Mouse (Mus musculus) stomach, embryonic 15.5 days (tissue): ENCODE data around the gene Atp6v1f. TPM values are rescaled to one million over a fixed set of nuclear protein-coding genes. Genes with fewer than 3 reads are reported as not detected.

ENCODE experiments used
- ATAC-seq: fragments of 200-750 bp; cut with Nextera tagmentation; 2 replicates; pipeline ENCODE4 v1.8.0; 2017; ENCODE audit warnings: low read depth, moderate number of reproducible peaks, moderate TSS enrichment; ENCODE audit not compliant: insufficient read depth, low FRiP score
- H3K27ac ChIP-seq: fragments of 300-500 bp; sonication (generic); 2 replicates; pipeline ENCODE4 v1.5.1; 2015; ENCODE audit warnings: mild to moderate bottlenecking, inconsistent platforms
- H3K27me3 ChIP-seq: fragments of 300-500 bp; sonication (generic); replicated peaks from 2 replicates; pipeline ENCODE4 v1.6.1; 2015; ENCODE audit warnings: inconsistent platforms
- H3K36me3 ChIP-seq: fragments of 300-500 bp; sonication (generic); 2 replicates; pipeline ENCODE4 v1.6.1; 2015; ENCODE audit warnings: inconsistent platforms
- H3K4me1 ChIP-seq: fragments of 300-500 bp; sonication (generic); 2 replicates; pipeline ENCODE4 v1.6.1; 2015; ENCODE audit warnings: inconsistent platforms
- H3K4me2 ChIP-seq: fragments of 300-500 bp; sonication (generic); 2 replicates; pipeline ENCODE4 v1.6.1; 2015; ENCODE audit warnings: mild to moderate bottlenecking, inconsistent platforms
- H3K4me3 ChIP-seq: fragments of 300-500 bp; sonication (generic); replicated peaks from 2 replicates; pipeline ENCODE4 v1.5.1; 2015; ENCODE audit warnings: inconsistent platforms
- H3K9ac ChIP-seq: fragments of 300-500 bp; sonication (generic); 2 replicates; pipeline ENCODE4 v1.6.1; 2015; ENCODE audit warnings: inconsistent platforms
- H3K9me3 ChIP-seq: fragments of 300-500 bp; sonication (generic); 2 replicates; pipeline ENCODE4 v1.6.1; 2016; ENCODE audit warnings: inconsistent platforms
- WGBS: fragments of 180-500 bp; shearing (Covaris S2); methylation state at CpG from one replicate; pipeline ENCODE4 v1.1.7; 2015; 5-methylcytosine and 5-hydroxymethylcytosine counted together
- polyA plus RNA-seq: library from polyadenylated mRNA; unstranded; fragments of >200 nt; fragmentation: Nextera tagmentation; extraction: Ambion mirVana; gene quantifications from 2 replicates; pipeline ENCODE4 v1.2.1, GENCODE M21; 2015

Gene Atp6v1f
- polyA plus RNA-seq = 244 and 256 TPM in 2 replicates

DNA sequence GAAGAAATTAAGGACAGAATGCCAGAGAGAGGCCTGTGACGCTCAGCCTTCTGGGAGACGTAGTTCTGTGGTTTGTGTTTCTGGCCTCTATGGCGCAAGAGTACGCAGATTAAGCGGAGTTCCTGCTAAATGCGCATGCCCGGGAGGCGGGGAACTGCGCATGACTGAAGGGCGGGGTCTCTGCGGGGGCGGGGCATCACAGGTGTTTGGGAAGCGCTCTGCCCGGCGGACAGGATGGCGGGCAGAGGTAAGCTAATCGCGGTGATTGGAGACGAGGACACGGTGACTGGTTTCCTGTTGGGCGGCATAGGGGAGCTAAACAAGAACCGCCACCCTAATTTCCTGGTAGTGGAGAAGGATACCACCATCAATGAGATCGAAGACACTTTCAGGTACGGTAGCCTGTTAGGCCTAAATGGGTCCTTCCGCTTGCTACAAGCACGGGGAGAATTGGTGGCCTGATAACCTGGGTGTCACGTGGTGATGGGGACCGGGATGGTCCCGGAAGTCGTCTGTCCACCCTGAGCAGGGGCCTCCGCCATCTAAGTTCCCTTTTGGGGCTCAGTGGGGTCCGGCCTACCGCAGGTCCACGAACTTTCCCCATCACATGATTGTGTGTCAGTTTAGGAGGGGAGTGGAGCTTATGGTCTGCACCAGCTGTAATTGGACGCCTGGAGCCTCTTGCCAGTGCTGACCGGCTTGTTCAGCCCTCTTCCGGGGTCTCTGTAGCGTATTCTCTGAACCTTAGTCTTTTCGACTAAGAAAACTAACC is at the start of gene Atp6v1f:
Gene Atp6v1f (plus strand): TSS at position 136 of the 772 bp plus-strand sequence.
- H3K9ac ChIP-seq = peak within 1 kb of the TSS; percentile 45
- peak within 1 kb of the TSS; percentile 74 for H3K4me2 ChIP-seq
- peak within 1 kb of the TSS; percentile 76 for H3K27ac ChIP-seq
- H3K4me3 ChIP-seq = peak within 1 kb of the TSS; percentile 76
- peaks cover 15% of the 10 kb centered on the region for H3K36me3 ChIP-seq
- under 1% methylated on average over 39 of the region's 39 CpGs for WGBS
- peaks cover 10% of the 10 kb centered on the region; the same call in 1 of the 2 replicates for H3K4me1 ChIP-seq
- peak; percentile 93 for ATAC-seq
- H3K27me3 ChIP-seq = no peaks in the 10 kb centered on the region
- H3K9me3 ChIP-seq = no peaks in the 10 kb centered on the region

DNA sequence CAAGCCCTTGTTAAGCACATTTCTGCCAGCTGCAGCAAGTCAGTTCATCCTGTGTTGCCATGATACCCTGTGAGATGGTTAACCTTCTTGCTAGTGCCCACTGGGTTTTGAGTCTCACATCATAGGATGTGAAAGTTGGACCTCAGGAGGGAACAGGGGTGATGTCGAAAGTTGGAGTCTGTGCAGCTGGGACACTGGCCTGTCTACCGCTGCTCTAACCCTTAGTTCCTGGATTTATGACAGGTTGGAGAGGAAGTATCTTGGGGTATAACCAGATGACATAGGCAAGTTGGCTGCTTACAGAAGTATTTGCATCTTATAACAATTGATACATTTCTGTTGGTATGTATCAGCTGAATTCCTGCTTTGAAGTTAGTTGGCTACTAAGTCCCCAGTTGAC is 46.9 kb upstream of the Atp6v1f start:
- no peaks in the 10 kb centered on the region for H3K4me1 ChIP-seq
- no peak overlapping the region for H3K27ac ChIP-seq
- H3K4me2 ChIP-seq = no peak overlapping the region
- H3K36me3 ChIP-seq = no peaks in the 10 kb centered on the region
- H3K9me3 ChIP-seq = no peaks in the 10 kb centered on the region
- 79% methylated on average over 2 of the region's 2 CpGs for WGBS
- H3K27me3 ChIP-seq = no peaks in the 10 kb centered on the region
- no peak overlapping the region for H3K9ac ChIP-seq
- ATAC-seq = no peak
- H3K4me3 ChIP-seq = no peak overlapping the region

DNA sequence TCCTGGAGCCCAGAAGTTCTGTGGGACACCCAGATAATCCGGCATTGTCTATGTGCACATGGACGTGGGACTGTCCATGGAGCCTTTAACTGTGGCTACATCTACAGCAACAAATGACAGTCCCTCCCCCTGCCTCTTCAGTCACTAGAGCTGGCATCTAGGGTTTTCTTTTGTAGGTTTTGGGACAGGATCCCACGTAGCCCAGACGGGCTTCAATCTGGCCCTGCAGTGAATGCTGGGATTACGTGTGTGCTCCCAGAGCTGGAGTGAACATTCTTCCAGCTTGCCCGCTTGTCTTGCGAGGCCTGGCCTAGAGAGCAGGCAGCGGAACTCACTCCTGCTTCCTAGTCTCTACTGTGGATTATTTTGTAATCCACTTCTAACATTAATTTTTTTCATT is 42.4 kb upstream of the Atp6v1f start:
- Histone ChIP-seq H3K9me3 (no peaks in the 10 kb centered on the region), H3K4me2 (no peak overlapping the region), H3K4me1 (no peaks in the 10 kb centered on the region), H3K27ac (no peak overlapping the region), H3K4me3 (no peak overlapping the region), H3K36me3 (no peaks in the 10 kb centered on the region), H3K27me3 (no peaks in the 10 kb centered on the region), H3K9ac (no peak overlapping the region)
- no peak for ATAC-seq
- 88% methylated on average over 8 of the region's 8 CpGs for WGBS

DNA sequence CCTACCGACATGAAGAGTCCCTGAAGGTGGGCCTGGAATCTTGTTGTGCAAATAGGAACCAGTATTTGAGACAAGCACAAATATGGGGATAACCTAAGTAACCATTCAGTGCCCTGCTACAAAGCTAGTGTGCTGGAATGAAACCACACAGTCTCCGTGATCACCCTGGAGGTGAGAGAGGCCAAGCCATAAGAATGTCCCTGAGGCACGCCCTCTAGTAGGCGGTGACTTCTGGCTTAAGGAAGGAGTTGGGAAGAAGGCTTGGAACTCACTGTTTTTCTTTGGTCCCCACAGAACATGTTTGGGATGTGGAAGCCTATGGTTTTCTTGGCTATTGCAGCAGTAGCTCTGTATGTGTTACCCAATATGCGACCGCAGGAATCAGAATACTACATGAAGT is 41.2 kb upstream of the Atp6v1f start:
- no peak overlapping the region for H3K9ac ChIP-seq
- ATAC-seq = no peak
- H3K4me3 ChIP-seq = no peak overlapping the region
- H3K27me3 ChIP-seq = no peaks in the 10 kb centered on the region
- H3K4me2 ChIP-seq = no peak overlapping the region
- no peak overlapping the region for H3K27ac ChIP-seq
- H3K4me1 ChIP-seq = no peaks in the 10 kb centered on the region
- WGBS = 68% methylated on average over 6 of the region's 6 CpGs
- no peaks in the 10 kb centered on the region for H3K9me3 ChIP-seq
- H3K36me3 ChIP-seq = no peaks in the 10 kb centered on the region

DNA sequence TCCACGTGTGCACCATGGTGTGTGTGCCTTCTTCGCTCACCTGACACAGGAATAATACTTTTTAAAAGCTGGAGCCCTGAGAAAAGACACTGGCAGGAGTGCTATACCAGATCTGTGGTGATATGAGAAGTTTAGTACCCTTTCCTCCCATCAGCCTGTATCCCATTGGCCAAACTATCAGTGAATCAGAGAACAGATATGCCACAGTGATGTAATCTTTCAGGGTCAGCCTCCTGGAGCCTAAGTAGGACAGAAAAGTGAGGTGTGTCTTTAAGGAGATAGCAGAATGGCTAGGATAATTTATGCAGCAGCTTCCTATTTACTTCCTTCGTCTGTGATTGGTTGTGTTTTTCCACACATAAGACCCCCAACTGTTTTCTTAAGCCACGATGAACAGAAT is 39.3 kb upstream of the Atp6v1f start:
- Histone ChIP-seq H3K4me3 (no peak overlapping the region), H3K36me3 (no peaks in the 10 kb centered on the region), H3K27ac (no peak overlapping the region), H3K9me3 (no peaks in the 10 kb centered on the region), H3K4me1 (peaks cover 4% of the 10 kb centered on the region; the same call in 1 of the 2 replicates), H3K27me3 (0 out of 2 replicates have a peak, but pooled peaks cover 13% of the 10 kb centered on the region), H3K4me2 (no peak overlapping the region), H3K9ac (no peak overlapping the region)
- WGBS = 65% methylated on average over 4 of the region's 4 CpGs
- no peak for ATAC-seq

DNA sequence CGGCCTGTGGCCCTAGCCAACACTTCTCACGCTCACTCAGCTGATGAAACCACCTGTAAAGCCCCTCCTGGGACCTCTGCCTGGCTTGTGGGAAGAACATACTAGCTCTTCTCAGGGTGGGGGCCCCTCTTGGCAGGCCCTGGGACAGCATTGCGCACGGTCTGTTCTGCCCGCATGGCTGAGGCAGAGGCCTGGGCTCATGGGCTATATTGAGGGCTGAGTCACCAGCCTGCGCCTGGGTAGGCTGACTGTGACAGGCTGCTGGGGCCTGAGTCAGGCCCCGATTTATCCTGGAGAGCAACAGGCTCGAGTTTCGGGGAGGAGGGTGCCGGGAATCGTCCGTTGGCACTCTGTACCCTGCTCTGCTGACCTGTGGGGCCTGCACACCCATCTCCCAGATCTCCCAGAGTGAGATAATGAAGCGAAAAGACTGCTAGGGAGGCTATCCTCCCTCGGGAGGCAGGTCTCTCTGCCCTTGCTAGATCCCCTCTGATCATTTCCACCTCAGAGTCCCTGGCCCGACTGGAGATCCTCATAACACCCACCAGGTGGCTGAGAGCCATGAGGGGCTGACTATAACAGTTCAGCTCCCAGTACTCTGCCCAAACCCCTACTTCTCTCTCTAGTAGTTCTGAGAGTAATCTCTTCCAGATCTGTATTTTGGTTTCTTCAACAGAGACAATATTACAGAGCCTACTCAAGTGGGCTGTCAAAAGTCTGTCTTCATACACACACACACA is 36.7 kb upstream of the Atp6v1f start:
- Histone ChIP-seq H3K27me3 (0 out of 2 replicates have a peak, but pooled peaks cover 18% of the 10 kb centered on the region), H3K4me3 (no peak overlapping the region)
- WGBS = 50% methylated on average over 15 of the region's 15 CpGs

DNA sequence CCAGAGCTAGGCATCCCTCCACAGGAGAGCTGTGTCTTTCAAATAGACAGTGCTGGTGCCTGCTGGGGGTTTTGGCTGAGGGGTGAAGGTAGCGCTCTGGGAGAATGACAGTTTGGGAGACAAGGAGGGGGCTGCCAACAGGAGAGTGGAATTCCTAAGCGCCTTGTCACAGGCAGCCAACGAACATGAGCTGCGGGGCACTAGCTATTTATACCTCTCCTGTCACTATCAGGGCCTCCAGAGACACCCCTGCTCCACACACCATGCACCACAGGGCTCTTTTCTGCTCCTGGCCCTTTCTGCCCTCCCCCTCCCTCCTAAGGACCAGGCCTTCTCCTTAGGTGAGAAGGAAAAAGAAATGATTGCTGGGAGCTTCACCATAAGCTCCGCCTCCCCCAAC is 36.0 kb upstream of the Atp6v1f start:
- H3K9me3 ChIP-seq = no peaks in the 10 kb centered on the region
- 35% methylated on average over 5 of the region's 5 CpGs for WGBS

More for the DNA sequence above, 36.7 kb upstream of the Atp6v1f start:
- H3K4me2 ChIP-seq = no peak overlapping the region
- no peak overlapping the region for H3K27ac ChIP-seq
- no peak for ATAC-seq
- H3K9me3 ChIP-seq = no peaks in the 10 kb centered on the region
- no peak overlapping the region for H3K9ac ChIP-seq
- peaks cover 4% of the 10 kb centered on the region; the same call in 1 of the 2 replicates for H3K4me1 ChIP-seq
- no peaks in the 10 kb centered on the region for H3K36me3 ChIP-seq

DNA sequence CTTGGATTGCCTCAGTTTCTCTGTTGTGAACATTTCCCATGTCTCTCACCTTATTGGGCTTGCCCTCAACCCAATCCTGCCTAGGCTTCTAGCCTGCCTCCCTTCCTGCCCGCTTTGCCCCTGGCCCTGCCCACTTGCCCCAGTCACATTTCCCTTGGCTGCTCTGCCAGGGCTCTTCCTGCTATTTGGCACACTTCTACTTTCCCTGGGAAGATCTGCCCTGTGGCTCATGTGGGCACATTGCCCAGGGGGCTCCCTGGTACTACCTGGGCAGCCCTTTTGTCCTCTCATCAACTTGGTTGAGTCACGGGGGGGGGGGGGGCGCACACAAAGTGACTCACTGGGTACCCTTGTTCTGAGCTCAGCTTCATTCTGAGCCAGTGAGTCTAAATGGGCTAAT is 35.4 kb upstream of the Atp6v1f start:
- WGBS = 40% methylated on average over 3 of the region's 3 CpGs
- 0 out of 2 replicates have a peak, but pooled peaks cover 18% of the 10 kb centered on the region for H3K27me3 ChIP-seq
- peaks cover 4% of the 10 kb centered on the region; the same call in 1 of the 2 replicates for H3K4me1 ChIP-seq
- H3K27ac ChIP-seq = no peak overlapping the region
- no peaks in the 10 kb centered on the region for H3K36me3 ChIP-seq
- H3K4me3 ChIP-seq = no peak overlapping the region
- ATAC-seq = no peak
- no peak overlapping the region for H3K4me2 ChIP-seq
- H3K9me3 ChIP-seq = no peaks in the 10 kb centered on the region
- no peak overlapping the region for H3K9ac ChIP-seq

More for the DNA sequence above, 36.0 kb upstream of the Atp6v1f start:
- H3K4me3 ChIP-seq = no peak overlapping the region
- H3K36me3 ChIP-seq = no peaks in the 10 kb centered on the region
- ATAC-seq = no peak
- peaks cover 4% of the 10 kb centered on the region; the same call in 1 of the 2 replicates for H3K4me1 ChIP-seq
- 0 out of 2 replicates have a peak, but pooled peaks cover 18% of the 10 kb centered on the region for H3K27me3 ChIP-seq
- H3K4me2 ChIP-seq = no peak overlapping the region
- H3K27ac ChIP-seq = no peak overlapping the region
- H3K9ac ChIP-seq = no peak overlapping the region

DNA sequence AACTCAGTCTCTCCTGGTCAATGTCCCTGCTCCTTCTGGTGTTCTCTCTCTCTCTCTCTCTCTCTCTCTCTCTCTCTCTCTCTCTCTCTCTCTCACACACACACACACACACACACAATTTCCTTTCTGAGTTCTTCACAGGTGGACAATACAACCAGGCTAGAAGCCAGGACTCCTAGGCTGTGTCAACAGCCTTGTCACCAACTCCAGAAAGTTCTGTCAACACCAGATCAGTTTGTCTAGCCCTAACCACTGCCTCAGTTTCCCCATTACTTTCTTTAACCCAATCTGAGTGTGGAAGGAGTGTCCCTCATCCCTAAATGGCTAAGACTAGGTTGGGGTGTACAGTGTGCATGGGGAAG is 34.9 kb upstream of the Atp6v1f start:
- H3K9me3 ChIP-seq = no peaks in the 10 kb centered on the region
- no peaks in the 10 kb centered on the region for H3K36me3 ChIP-seq
- H3K4me1 ChIP-seq = peaks cover 4% of the 10 kb centered on the region; the same call in 1 of the 2 replicates
- 0 out of 2 replicates have a peak, but pooled peaks cover 18% of the 10 kb centered on the region for H3K27me3 ChIP-seq
- no peak for ATAC-seq
- H3K4me3 ChIP-seq = peak overlapping the region; percentile 61
- peak overlapping the region; percentile 92; the same call in 1 of the 2 replicates for H3K27ac ChIP-seq
- H3K4me2 ChIP-seq = peak overlapping the region; percentile 77
- no peak overlapping the region for H3K9ac ChIP-seq

DNA sequence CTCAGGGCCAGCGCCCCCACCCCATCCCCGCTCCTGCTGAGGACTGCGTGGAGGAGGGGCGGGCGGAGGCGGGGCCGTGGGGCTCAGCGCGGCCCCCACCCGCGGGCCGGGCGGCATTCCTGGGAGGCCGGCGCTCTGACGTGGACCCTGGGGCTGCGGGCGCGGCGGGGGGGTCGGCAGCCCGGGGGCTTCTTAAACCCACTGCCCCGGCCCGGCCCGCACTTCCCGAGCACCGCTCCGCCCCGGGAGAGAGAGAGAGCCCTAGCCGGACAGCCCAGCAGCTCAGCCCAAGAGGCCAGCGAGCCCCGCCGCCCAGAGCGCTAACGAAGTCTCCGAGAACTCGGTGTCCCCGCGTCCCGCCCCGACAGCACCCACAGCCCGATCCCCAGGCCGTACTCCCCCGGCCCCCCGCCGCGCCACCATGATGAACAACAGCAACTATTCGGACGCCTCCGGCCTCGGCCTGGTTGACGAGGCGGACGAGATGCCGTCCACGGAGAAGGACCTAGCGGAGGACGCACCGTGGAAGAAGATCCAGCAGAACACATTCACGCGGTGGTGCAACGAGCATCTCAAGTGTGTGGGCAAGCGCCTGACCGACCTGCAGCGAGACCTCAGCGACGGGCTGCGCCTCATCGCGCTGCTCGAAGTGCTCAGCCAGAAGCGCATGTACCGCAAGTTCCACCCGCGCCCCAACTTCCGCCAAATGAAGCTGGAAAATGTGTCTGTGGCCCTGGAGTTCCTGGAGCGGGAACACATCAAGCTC is 34.3 kb upstream of the Atp6v1f start, which contains the start of gene Flnc:
Gene Flnc (plus strand): TSS at position 219 of the 766 bp plus-strand sequence.
- peak within 1 kb of the TSS; percentile 61 for H3K4me3 ChIP-seq
- H3K27ac ChIP-seq = peak within 1 kb of the TSS; percentile 92
- 0 out of 2 replicates have a peak, but pooled peaks cover 3% of the 10 kb centered on the region for H3K36me3 ChIP-seq
- H3K4me1 ChIP-seq = peaks cover 4% of the 10 kb centered on the region; the same call in 1 of the 2 replicates
- H3K9me3 ChIP-seq = no peaks in the 10 kb centered on the region
- peak within 1 kb of the TSS; percentile 77 for H3K4me2 ChIP-seq
- 0 out of 2 replicates have a peak, but pooled peaks cover 18% of the 10 kb centered on the region for H3K27me3 ChIP-seq
- peak; percentile 25; the same call in 1 of the 2 replicates for ATAC-seq
- WGBS = under 1% methylated on average over 66 of the region's 77 CpGs
- peak within 1 kb of the TSS; percentile 68 for H3K9ac ChIP-seq
